Mouse (Mus musculus) urinary bladder, postnatal 4 days (tissue): ENCODE results near the gene Sat2.

Experiments used
- DNase-seq, 2 experiments: peaks; one replicate each; pipeline ENCODE4 v3.0.0; 2021 to 2022; ENCODE audit warnings: low spot score in 2 of 2

Gene Sat2

DNA sequence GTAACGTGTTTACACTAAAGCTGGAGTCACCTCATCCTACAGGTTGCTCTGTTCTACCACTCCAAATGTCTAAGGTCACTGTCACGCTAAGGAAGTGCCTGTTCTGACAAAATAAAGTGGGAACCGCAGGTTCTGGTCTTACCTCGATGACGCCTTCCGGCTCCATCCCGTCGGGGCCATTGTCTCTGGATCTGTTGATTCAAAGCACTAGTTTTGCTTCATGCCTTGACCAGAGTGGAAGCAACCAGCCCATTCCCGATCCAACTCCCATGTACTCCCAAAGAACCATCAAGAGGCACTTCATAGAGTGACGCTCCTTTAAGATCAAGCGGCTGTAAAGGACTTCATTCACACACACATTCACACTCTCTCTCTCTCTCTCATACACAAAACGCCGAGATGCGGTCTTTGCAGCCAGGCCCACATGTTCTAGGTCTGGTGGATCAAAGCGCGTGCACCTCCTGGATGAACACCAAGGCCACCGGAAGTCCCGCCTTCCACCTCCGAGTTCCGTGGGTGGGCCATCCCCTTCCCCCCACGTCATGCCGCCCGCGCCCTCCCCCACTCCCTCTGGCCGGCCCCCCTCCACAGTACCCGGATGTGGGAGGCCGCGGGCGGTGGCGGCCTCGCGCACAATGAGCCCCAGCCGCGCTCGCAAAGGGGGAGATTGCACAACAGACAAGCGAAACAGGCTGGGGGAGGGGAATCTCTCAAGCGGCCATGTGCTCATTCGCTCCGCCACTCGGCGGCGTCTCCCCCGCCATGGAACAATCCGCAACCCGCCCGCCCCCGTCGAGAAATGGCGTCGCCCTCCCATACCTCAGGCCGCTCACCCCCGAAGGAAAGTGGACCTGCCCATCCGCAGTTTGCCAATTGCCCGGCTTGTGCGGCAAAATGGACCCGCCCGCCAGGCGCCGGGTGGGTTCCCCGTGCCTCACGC, 49.2 kb downstream of the Sat2 start:
- peak; percentile 94 to 96 for DNase-seq

DNA sequence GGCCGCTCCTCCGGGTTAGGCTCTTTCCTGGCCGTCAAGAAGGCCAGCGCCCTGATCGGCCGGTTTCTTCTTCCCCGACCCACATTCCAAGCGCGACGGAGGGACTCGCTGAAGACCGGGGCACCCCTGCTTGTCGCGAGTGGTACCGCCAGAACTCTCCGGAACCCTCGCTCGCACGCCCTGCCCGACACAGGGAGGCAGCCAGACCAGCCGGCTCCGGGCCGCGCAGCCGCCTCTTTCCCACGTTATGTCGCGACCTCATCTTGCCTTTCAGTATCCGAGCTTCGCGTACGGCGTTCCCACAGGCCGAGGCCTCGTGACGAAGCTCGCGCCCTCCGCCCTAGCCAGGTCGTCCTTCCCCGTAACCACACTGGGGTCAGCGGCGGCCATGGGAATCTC, 49.9 kb downstream of the Sat2 start:
- DNase-seq, result no peak

DNA sequence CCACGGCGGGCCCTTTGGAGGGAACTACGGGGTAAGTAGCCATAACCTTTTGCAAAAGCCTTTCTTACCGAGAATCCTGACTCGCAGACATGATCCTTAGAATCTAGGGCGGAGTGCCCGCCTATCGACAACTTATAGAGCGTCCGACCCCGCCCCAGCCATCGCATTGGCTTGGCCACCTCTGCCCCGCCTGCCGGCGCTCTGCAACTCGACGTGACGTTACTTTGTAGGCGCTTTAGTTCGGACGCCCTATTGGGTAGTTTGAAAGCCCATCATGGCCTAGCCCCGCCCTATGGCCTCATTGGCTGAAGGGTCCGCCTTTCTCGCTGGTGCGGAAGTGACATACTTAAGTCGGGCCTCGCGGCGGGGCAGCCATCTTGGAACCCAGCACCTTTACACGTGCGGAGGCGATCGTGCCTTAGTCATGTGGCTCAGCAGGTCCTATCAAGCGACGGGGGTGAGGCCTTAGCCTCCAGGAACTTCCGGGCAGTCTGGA, 50.4 kb downstream of the Sat2 start, which contains the start of gene Eif4a1:
Eif4a1 (minus strand) TSS at position 213 of the 496 bp plus-strand sequence.
- peak; percentile 100 for DNase-seq
